Mouse (Mus musculus) spleen, adult 2 months (tissue): Measurements from ENCODE around the gene Nrxn3.

Source experiments
- CTCF ChIP-seq: fragments of 200-500 bp; IDR thresholded peaks from 2 replicates; pipeline ENCODE4 v1.5.1; 2011; ENCODE audit warnings: mild to moderate bottlenecking, inconsistent platforms; ENCODE audit not compliant: insufficient read depth, insufficient read length, insufficient replicate concordance; ENCODE audit errors: extremely low read depth
- POLR2A ChIP-seq: fragments of 200-500 bp; IDR thresholded peaks from 2 replicates; pipeline ENCODE4 v1.6.1; 2011; ENCODE audit warnings: low read depth, low read length, inconsistent platforms

GRCm38 (mm10) chr12:88939679-88940078, 217.0 kb downstream of the Nrxn3 start:
- TF ChIP-seq CTCF (no peak), POLR2A (no peak)
